Mouse (Mus musculus) liver, embryonic 13.5 days (tissue): ENCODE measurements around the gene Psmg4. TPM values are rescaled to one million over a fixed set of nuclear protein-coding genes. Genes with fewer than 3 reads are reported as not detected.

ENCODE experiments used
- ATAC-seq: fragments of 200-750 bp; cut with Nextera tagmentation; 2 replicates; pipeline ENCODE4 v1.8.0; 2017; ENCODE audit warnings: low read depth, mild to moderate bottlenecking, moderate number of reproducible peaks, moderate library complexity
- DNase-seq: peaks from one replicate; pipeline ENCODE4 v3.0.0; 2022
- H3K27ac ChIP-seq: fragments of 300-500 bp; sonication (generic); 2 replicates; pipeline ENCODE4 v1.5.1; 2015; ENCODE audit warnings: moderate library complexity, mild to moderate bottlenecking, inconsistent platforms
- H3K27me3 ChIP-seq: fragments of 300-500 bp; sonication (generic); 2 replicates; pipeline ENCODE4 v1.6.1; 2015; ENCODE audit warnings: mild to moderate bottlenecking, inconsistent platforms
- H3K36me3 ChIP-seq: fragments of 300-500 bp; sonication (generic); 2 replicates; pipeline ENCODE4 v1.6.1; 2015; ENCODE audit warnings: mild to moderate bottlenecking, inconsistent platforms
- H3K4me1 ChIP-seq: fragments of 300-500 bp; sonication (generic); replicated peaks from 2 replicates; pipeline ENCODE4 v1.6.1; 2015; ENCODE audit warnings: inconsistent platforms
- H3K4me2 ChIP-seq: fragments of 300-500 bp; sonication (generic); 2 replicates; pipeline ENCODE4 v1.6.1; 2015; ENCODE audit warnings: inconsistent platforms, mild to moderate bottlenecking, moderate library complexity
- H3K4me3 ChIP-seq: fragments of 300-500 bp; sonication (generic); replicated peaks from 2 replicates; pipeline ENCODE4 v1.5.1; 2015; ENCODE audit warnings: mild to moderate bottlenecking, inconsistent platforms
- H3K9ac ChIP-seq: fragments of 300-500 bp; sonication (generic); 2 replicates; pipeline ENCODE4 v1.6.1; 2015; ENCODE audit warnings: mild to moderate bottlenecking, inconsistent platforms
- H3K9me3 ChIP-seq: fragments of 300-500 bp; sonication (generic); replicated peaks from 2 replicates; pipeline ENCODE4 v1.6.1; 2016; ENCODE audit warnings: inconsistent platforms
- WGBS: fragments of 180-500 bp; shearing (Covaris S2); methylation state at CpG from one replicate; pipeline ENCODE4 v1.1.7; 2015; ENCODE audit not compliant: insufficient replicate concordance; 5-methylcytosine and 5-hydroxymethylcytosine counted together
- polyA plus RNA-seq: library from polyadenylated mRNA; unstranded; fragments of >200 nt; fragmentation: Nextera tagmentation; extraction: Ambion mirVana; gene quantifications from 2 replicates; pipeline ENCODE4 v1.2.1, GENCODE M21; 2015

Gene Psmg4
- polyA plus RNA-seq, 1 experiment from 2014 or later: 50.0 TPM

DNA sequence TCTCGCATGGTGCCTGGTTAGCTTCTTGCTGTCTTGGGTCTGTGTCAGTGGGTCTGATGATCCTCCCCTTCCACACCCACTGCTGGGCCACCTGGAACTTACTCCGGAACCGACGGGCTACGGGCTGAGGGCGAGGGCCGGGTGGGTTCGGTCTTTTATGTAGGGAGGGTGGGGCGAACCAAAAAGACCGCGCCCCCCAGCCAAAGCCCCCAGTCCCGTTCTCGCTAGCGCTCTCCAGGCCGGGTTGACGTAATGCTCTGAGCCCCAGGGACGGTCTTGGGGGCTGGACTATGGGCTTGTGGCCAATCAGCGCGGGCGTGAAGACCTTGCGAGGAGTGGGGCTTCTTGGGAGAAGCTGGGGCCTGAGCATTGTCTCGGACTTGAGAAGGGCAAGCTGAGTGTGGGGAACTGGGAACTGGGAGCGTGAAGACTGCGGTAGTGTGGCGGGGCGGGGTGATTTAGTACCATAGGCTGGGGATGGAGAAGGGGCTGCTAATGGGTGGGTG lies 32.5 kb upstream of the Psmg4 start, which contains the start of gene Tubb2b:
Tubb2b (minus strand) TSS at position 241 of the 506 bp plus-strand sequence.
- H3K9me3 ChIP-seq: no peaks in the 10 kb centered on the region
- peaks cover 68% of the 10 kb centered on the region for H3K27me3 ChIP-seq
- no peaks in the 10 kb centered on the region for H3K36me3 ChIP-seq
- DNase-seq: peak; percentile 20
- peak within 1 kb of the TSS; percentile 47; the same call in 1 of the 2 replicates for H3K9ac ChIP-seq
- WGBS: under 1% methylated on average over 26 of the region's 26 CpGs
- no peak within 1 kb of the TSS for H3K27ac ChIP-seq
- H3K4me3 ChIP-seq: peak within 1 kb of the TSS; percentile 57
- peak; percentile 60 for ATAC-seq
- peaks cover 35% of the 10 kb centered on the region for H3K4me1 ChIP-seq
- H3K4me2 ChIP-seq: peak within 1 kb of the TSS; percentile 74

- H3K27me3 ChIP-seq: peaks cover 76% of the 10 kb centered on the region
- WGBS: under 1% methylated on average over 24 of the region's 24 CpGs
- H3K36me3 ChIP-seq: no peaks in the 10 kb centered on the region
- peak overlapping the region; percentile 14 for H3K4me3 ChIP-seq
- H3K9ac ChIP-seq: no peak overlapping the region
- no peak overlapping the region for H3K27ac ChIP-seq
- ATAC-seq: peak; percentile 25; the same call in 1 of the 2 replicates
- H3K4me2 ChIP-seq: peak overlapping the region; percentile 74
- DNase-seq: peak; percentile 20
- H3K9me3 ChIP-seq: no peaks in the 10 kb centered on the region
- peaks cover 35% of the 10 kb centered on the region for H3K4me1 ChIP-seq
Measured at GRCm38 (mm10) chr13:34131011-34131707, 31.6 kb upstream of the Psmg4 start.

DNA sequence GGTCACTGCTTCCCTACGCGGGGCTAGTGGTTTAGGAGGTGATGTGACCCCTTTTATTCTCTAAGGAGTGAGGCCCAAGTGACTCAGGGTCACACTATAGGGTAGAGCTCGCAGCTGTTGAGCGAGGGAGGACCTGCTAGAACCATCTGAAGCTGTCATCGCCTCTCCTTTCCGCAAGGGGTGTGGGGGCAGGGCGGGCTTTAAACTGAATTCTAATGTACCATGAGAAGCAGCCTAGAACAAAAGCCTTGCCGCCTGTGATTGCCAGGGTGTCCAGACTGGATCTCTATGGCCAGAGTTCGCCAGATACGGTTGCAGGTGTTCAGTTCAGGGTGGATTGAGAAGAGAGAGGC lies 31.1 kb upstream of the Psmg4 start:
- H3K27ac ChIP-seq: no peak overlapping the region
- no peak overlapping the region for H3K9ac ChIP-seq

DNA sequence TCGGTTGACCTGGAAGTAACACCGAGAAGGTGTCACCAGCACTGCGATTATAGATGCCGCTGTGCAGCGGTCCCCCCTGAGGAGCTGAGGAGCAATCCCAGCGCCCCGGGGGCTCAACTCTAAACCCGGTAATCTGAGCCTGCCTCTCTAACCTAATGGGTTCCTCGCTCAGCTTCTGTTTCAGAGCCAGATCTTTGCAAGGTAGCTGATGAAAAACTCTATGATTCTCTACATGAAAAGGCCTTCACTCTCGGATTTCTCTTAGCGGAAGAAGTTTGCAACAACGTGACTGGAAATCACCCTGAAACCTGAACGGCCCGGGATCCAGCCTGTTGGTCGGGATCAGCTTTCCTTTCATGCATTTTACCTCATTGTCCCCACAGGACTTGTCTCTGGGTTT lies 30.5 kb upstream of the Psmg4 start:
- no peak for ATAC-seq
- Histone ChIP-seq H3K36me3 (no peaks in the 10 kb centered on the region), H3K4me3 (no peak overlapping the region), H3K27me3 (peaks cover 86% of the 10 kb centered on the region), H3K9ac (no peak overlapping the region), H3K4me1 (peaks cover 35% of the 10 kb centered on the region), H3K27ac (no peak overlapping the region), H3K4me2 (peak overlapping the region; percentile 2; the same call in 1 of the 2 replicates), H3K9me3 (no peaks in the 10 kb centered on the region)
- 3% methylated on average over 15 of the region's 15 CpGs for WGBS
- no peak for DNase-seq

More for the DNA sequence above, 31.1 kb upstream of the Psmg4 start:
- no peak for DNase-seq
- peaks cover 79% of the 10 kb centered on the region for H3K27me3 ChIP-seq
- ATAC-seq: no peak
- peaks cover 35% of the 10 kb centered on the region for H3K4me1 ChIP-seq
- H3K36me3 ChIP-seq: no peaks in the 10 kb centered on the region
- WGBS: 3% methylated on average over 10 of the region's 10 CpGs
- no peaks in the 10 kb centered on the region for H3K9me3 ChIP-seq
- H3K4me2 ChIP-seq: peak overlapping the region; percentile 74
- H3K4me3 ChIP-seq: peak overlapping the region; percentile 14; the same call in 1 of the 2 replicates

DNA sequence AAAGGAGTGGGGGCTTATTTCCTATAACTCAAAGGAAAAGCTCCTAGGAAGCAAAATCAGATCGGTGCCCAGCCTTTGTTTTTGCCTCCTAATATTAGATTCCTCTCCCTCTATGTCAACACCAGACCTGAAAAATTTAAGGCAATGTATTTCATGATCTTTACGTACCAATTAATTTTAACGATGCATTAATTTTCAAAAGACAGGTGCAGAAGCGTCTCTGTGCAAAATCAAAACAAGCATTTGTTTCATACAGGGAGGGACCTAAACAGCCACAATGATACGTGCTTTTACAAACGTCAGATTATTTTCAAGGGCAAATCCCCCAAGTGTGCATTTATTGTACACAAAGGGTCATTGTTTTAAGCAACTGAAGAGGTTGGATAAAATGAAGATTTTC lies 29.9 kb upstream of the Psmg4 start:
- no peak for ATAC-seq

GRCm38 (mm10) chr13:34133326-34134071 lies 29.3 kb upstream of the Psmg4 start:
- peaks cover 95% of the 10 kb centered on the region for H3K27me3 ChIP-seq
- no peak for DNase-seq
- ATAC-seq: no peak

More for the DNA sequence above, 29.9 kb upstream of the Psmg4 start:
- DNase-seq: no peak
- H3K27me3 ChIP-seq: peaks cover 91% of the 10 kb centered on the region
- H3K4me2 ChIP-seq: no peak overlapping the region
- no peak overlapping the region for H3K4me3 ChIP-seq
- H3K27ac ChIP-seq: no peak overlapping the region
- H3K9ac ChIP-seq: no peak overlapping the region
- peaks cover 35% of the 10 kb centered on the region for H3K4me1 ChIP-seq
- 24% methylated on average over 6 of the region's 6 CpGs for WGBS
- no peaks in the 10 kb centered on the region for H3K36me3 ChIP-seq
- H3K9me3 ChIP-seq: no peaks in the 10 kb centered on the region

GRCm38 (mm10) chr13:34134276-34134675 lies 28.5 kb upstream of the Psmg4 start:
- DNase-seq: no peak
- no peaks in the 10 kb centered on the region for H3K36me3 ChIP-seq
- H3K27ac ChIP-seq: no peak overlapping the region
- H3K9ac ChIP-seq: no peak overlapping the region
- H3K27me3 ChIP-seq: peaks cover 87% of the 10 kb centered on the region
- no peaks in the 10 kb centered on the region for H3K9me3 ChIP-seq
- H3K4me1 ChIP-seq: peaks cover 30% of the 10 kb centered on the region
- no peak overlapping the region for H3K4me2 ChIP-seq
- WGBS: 59% methylated on average over 7 of the region's 7 CpGs
- H3K4me3 ChIP-seq: no peak overlapping the region
- ATAC-seq: no peak

More at GRCm38 (mm10) chr13:34133326-34134071, 29.3 kb upstream of the Psmg4 start:
- Histone ChIP-seq H3K9ac (no peak overlapping the region), H3K4me1 (peaks cover 35% of the 10 kb centered on the region), H3K9me3 (no peaks in the 10 kb centered on the region), H3K27ac (no peak overlapping the region), H3K4me2 (no peak overlapping the region), H3K36me3 (no peaks in the 10 kb centered on the region), H3K4me3 (no peak overlapping the region)
- 15% methylated on average over 15 of the region's 15 CpGs for WGBS

DNA sequence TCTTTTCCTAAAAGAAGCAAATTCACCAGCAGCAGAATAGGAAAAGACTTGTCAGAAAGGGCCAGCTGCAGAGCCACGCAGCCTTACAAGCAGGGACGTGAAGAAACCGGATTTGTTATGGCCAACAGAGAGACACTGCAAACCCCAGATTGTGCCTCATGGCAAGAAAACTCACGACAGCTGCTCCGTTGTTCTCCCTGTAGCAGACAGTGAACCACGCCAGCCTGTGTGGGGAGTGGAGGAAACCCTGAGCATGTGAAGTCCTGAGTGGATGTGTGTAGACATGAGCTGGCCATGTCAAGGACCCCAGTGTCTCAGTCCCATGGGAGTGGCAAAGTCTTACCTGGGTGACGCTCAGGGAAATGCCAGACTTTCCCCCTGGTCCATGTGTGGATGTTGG lies 26.2 kb upstream of the Psmg4 start:
- H3K36me3 ChIP-seq: no peaks in the 10 kb centered on the region
- no peak overlapping the region for H3K4me2 ChIP-seq
- ATAC-seq (no peak), DNase-seq (no peak)
- H3K27me3 ChIP-seq: peaks cover 64% of the 10 kb centered on the region
- H3K9ac ChIP-seq: no peak overlapping the region
- no peak overlapping the region for H3K4me3 ChIP-seq
- peaks cover 6% of the 10 kb centered on the region for H3K4me1 ChIP-seq
- no peaks in the 10 kb centered on the region for H3K9me3 ChIP-seq
- no peak overlapping the region for H3K27ac ChIP-seq
- WGBS: 63% methylated on average over 7 of the region's 7 CpGs

- Histone ChIP-seq H3K9me3 (no peaks in the 10 kb centered on the region), H3K27ac (no peak overlapping the region), H3K4me2 (no peak overlapping the region), H3K27me3 (peaks cover 13% of the 10 kb centered on the region), H3K4me3 (no peak overlapping the region), H3K4me1 (no peaks in the 10 kb centered on the region), H3K36me3 (no peaks in the 10 kb centered on the region), H3K9ac (no peak overlapping the region)
- ATAC-seq: no peak
- 62% methylated on average over 5 of the region's 5 CpGs for WGBS
- no peak for DNase-seq
Measured at GRCm38 (mm10) chr13:34143389-34143788, 19.4 kb upstream of the Psmg4 start.

DNA sequence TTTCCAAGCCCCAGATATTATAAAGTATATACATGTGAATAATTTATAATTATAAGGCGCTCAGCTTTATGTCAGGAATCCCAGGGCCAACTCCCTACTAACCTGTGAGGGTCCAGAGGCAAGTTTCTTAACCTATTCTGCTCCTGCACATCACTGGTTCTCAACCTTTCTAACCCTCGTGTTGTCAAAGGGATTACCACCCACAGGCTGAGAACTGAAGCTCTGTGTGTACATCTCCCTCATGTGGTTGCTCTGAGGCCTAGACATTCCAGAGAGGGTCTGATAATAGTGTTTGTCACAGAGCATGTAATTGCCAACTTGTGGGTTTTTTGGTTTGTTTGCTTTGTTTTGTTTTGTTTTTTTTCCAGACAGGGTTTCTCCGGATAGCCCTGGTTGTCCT lies 15.8 kb upstream of the Psmg4 start:
- Histone ChIP-seq H3K9me3 (no peaks in the 10 kb centered on the region), H3K4me3 (no peak overlapping the region), H3K4me2 (no peak overlapping the region), H3K36me3 (no peaks in the 10 kb centered on the region), H3K27me3 (peaks cover 38% of the 10 kb centered on the region), H3K4me1 (peaks cover 18% of the 10 kb centered on the region), H3K27ac (no peak overlapping the region), H3K9ac (no peak overlapping the region)
- 48% methylated on average over 3 of the region's 3 CpGs for WGBS
- ATAC-seq (no peak), DNase-seq (no peak)

GRCm38 (mm10) chr13:34148181-34148580 lies 14.6 kb upstream of the Psmg4 start:
- DNase-seq (no peak), ATAC-seq (no peak)
- 55% methylated on average over 3 of the region's 3 CpGs for whole genome bisulfite sequencing
- H3K36me3 ChIP-seq: no peaks in the 10 kb centered on the region
- H3K4me1 ChIP-seq: peaks cover 18% of the 10 kb centered on the region
- H3K4me3 ChIP-seq: no peak overlapping the region
- no peak overlapping the region for H3K9ac ChIP-seq
- H3K27me3 ChIP-seq: peaks cover 38% of the 10 kb centered on the region
- no peak overlapping the region for H3K4me2 ChIP-seq
- no peaks in the 10 kb centered on the region for H3K9me3 ChIP-seq
- H3K27ac ChIP-seq: no peak overlapping the region
